Mouse (Mus musculus) limb, embryonic 14.5 days (tissue): ENCODE data around the gene Zfp383. TPM values are rescaled to one million over a fixed set of nuclear protein-coding genes. Genes with fewer than 3 reads are reported as not detected.
"Not testable (repeated sequence)": the region's sequence is repeated elsewhere in the genome, so short reads cannot be mapped to it uniquely, and the experiment has no call there.

Experiments
- ATAC-seq: fragments of 200-750 bp; cut with Nextera tagmentation; 2 replicates; pipeline ENCODE4 v1.8.0; 2017; ENCODE audit warnings: low read depth, moderate number of reproducible peaks, moderate TSS enrichment; ENCODE audit not compliant: low FRiP score
- DNase-seq: peaks from one replicate; pipeline ENCODE4 v3.0.0-alpha.2; 2015; ENCODE audit warnings: low spot score
- H3K27ac ChIP-seq: fragments of 300-500 bp; sonication (generic); replicated peaks from 2 replicates; pipeline ENCODE4 v1.5.1; 2014; ENCODE audit warnings: low read depth, mild to moderate bottlenecking, low read length, moderate library complexity, mixed read lengths
- H3K27me3 ChIP-seq: fragments of 300-500 bp; sonication (generic); 2 replicates; pipeline ENCODE4 v1.6.1; 2014; ENCODE audit warnings: low read length, mixed read lengths; ENCODE audit not compliant: control insufficient read depth, insufficient read depth
- H3K36me3 ChIP-seq: fragments of 300-500 bp; sonication (generic); 2 replicates; pipeline ENCODE4 v1.6.1; 2014; ENCODE audit warnings: mild to moderate bottlenecking, low read length, moderate library complexity, mixed read lengths; ENCODE audit not compliant: control insufficient read depth, insufficient read depth
- H3K4me1 ChIP-seq: fragments of 300-500 bp; sonication (generic); 2 replicates; pipeline ENCODE4 v1.6.1; 2014; ENCODE audit warnings: antibody characterized with exemption, low read length, mixed read lengths; ENCODE audit not compliant: control insufficient read depth, insufficient read depth
- H3K4me2 ChIP-seq: fragments of 300-500 bp; sonication (generic); replicated peaks from 2 replicates; pipeline ENCODE4 v1.6.1; 2014; ENCODE audit warnings: low read depth, mild to moderate bottlenecking, low read length, moderate library complexity; ENCODE audit not compliant: severe bottlenecking
- H3K4me3 ChIP-seq: fragments of 300-500 bp; sonication (generic); replicated peaks from 2 replicates; pipeline ENCODE4 v1.5.1; 2014; ENCODE audit warnings: low read length
- H3K9ac ChIP-seq: fragments of 300-500 bp; sonication (generic); 2 replicates; pipeline ENCODE4 v1.6.1; 2014; ENCODE audit warnings: mild to moderate bottlenecking, low read depth, low read length, moderate library complexity; ENCODE audit not compliant: severe bottlenecking
- H3K9me3 ChIP-seq: fragments of 300-500 bp; sonication (generic); 2 replicates; pipeline ENCODE4 v1.6.1; 2016; ENCODE audit warnings: low read length; ENCODE audit not compliant: control insufficient read depth
- POLR2A ChIP-seq: fragments of 200-500 bp; IDR thresholded peaks from 2 replicates; pipeline ENCODE4 v1.8.0; 2012; ENCODE audit warnings: inconsistent platforms, mild to moderate bottlenecking, moderate library complexity, borderline replicate concordance; ENCODE audit not compliant: insufficient read depth, insufficient read length; ENCODE audit errors: extremely low read depth
- WGBS: fragments of 180-500 bp; shearing (Covaris S2); extraction: QIAGEN DNeasy Blood & Tissue Kit; methylation state at CpG from one replicate; pipeline ENCODE4 v1.1.7; 2014; 5-methylcytosine and 5-hydroxymethylcytosine counted together
- polyA plus RNA-seq, 2 experiments: library from polyadenylated mRNA; depleted of rRNA in 1 of 2; stranded (reverse) in 1 of 2; unstranded in 1 of 2; fragments of >200 nt; fragmentation: Nextera tagmentation in 1 of 2; extraction: Ambion mirVana in 1 of 2; gene quantifications; 2 replicates each; pipeline versions ENCODE4 v1.2.1 to v1.2.3; 2012 to 2014

The Zfp383 gene
- polyA plus RNA-seq, 2 experiments: 9.5 to 13.9 TPM

GRCm38 (mm10) chr7:29953513-29954401, 45.7 kb downstream of the Zfp383 start, which contains the start of gene Zfp74:
Gene Zfp74 (minus strand): TSS chr7:29954089.
- under 1% methylated on average over 52 of the region's 52 CpGs for WGBS
- TF ChIP-seq POLR2A: 0 out of 2 replicates have a peak, but pooled peaks have one; percentile 58
- peak within 1 kb of the TSS; percentile 94 for H3K27ac ChIP-seq
- peaks cover 17% of the 10 kb centered on the region for H3K36me3 ChIP-seq
- peak within 1 kb of the TSS; percentile 49 for H3K4me2 ChIP-seq
- H3K4me3 ChIP-seq: peak within 1 kb of the TSS; percentile 62
- 0 out of 2 replicates have a peak, but pooled peaks cover 4% of the 10 kb centered on the region for H3K4me1 ChIP-seq
- ATAC-seq (peak; percentile 88), DNase-seq (peak; percentile 89)
- peak within 1 kb of the TSS; percentile 90 for H3K9ac ChIP-seq
- H3K27me3 ChIP-seq: no peaks in the 10 kb centered on the region
- H3K9me3 ChIP-seq: no peaks in the 10 kb centered on the region

- Histone ChIP-seq H3K36me3 (peaks cover 10% of the 10 kb centered on the region), H3K4me2 (peak overlapping the region; percentile 49), H3K9me3 (no peaks in the 10 kb centered on the region), H3K4me3 (no peak overlapping the region), H3K9ac (0 out of 2 replicates have a peak overlapping the region, but pooled peaks have one; percentile 90), H3K4me1 (0 out of 2 replicates have a peak, but pooled peaks cover 4% of the 10 kb centered on the region), H3K27me3 (no peaks in the 10 kb centered on the region), H3K27ac (no peak overlapping the region)
- peak; percentile 55 for DNase-seq
- TF ChIP-seq POLR2A: no peak
- WGBS: 29% methylated on average over 4 of the region's 4 CpGs
- ATAC-seq: no peak
Observed at GRCm38 (mm10) chr7:29954731-29955130, 46.7 kb downstream of the Zfp383 start.

- no peak for TF ChIP-seq POLR2A
- Histone ChIP-seq H3K4me2 (no peak overlapping the region), H3K9ac (no peak overlapping the region), H3K4me1 (0 out of 2 replicates have a peak, but pooled peaks cover 4% of the 10 kb centered on the region), H3K27ac (no peak overlapping the region), H3K27me3 (no peaks in the 10 kb centered on the region), H3K9me3 (no peaks in the 10 kb centered on the region), H3K4me3 (no peak overlapping the region), H3K36me3 (no peaks in the 10 kb centered on the region)
- 69% methylated on average over 8 of the region's 10 CpGs for WGBS
- DNase-seq: no peak
- no peak for ATAC-seq
Observed at GRCm38 (mm10) chr7:29956257-29956656, 48.2 kb downstream of the Zfp383 start.

GRCm38 (mm10) chr7:29958125-29958724, 50.2 kb downstream of the Zfp383 start:
- Histone ChIP-seq H3K4me3 (no peak overlapping the region), H3K36me3 (no peaks in the 10 kb centered on the region), H3K27me3 (no peaks in the 10 kb centered on the region), H3K9ac (no peak overlapping the region), H3K4me1 (0 out of 2 replicates have a peak, but pooled peaks cover 4% of the 10 kb centered on the region), H3K27ac (no peak overlapping the region), H3K9me3 (no peaks in the 10 kb centered on the region), H3K4me2 (no peak overlapping the region)
- no peak for TF ChIP-seq POLR2A
- no peak for ATAC-seq
- DNase-seq: no peak
- WGBS: 85% methylated on average over 11 of the region's 11 CpGs

GRCm38 (mm10) chr7:29959004-29959403, 51.0 kb downstream of the Zfp383 start:
- H3K27ac ChIP-seq: no peak overlapping the region
- DNase-seq: no peak
- WGBS: 60% methylated on average over 3 of the region's 3 CpGs
- no peaks in the 10 kb centered on the region for H3K9me3 ChIP-seq
- 0 out of 2 replicates have a peak, but pooled peaks cover 4% of the 10 kb centered on the region for H3K4me1 ChIP-seq
- no peak for ATAC-seq
- no peak overlapping the region for H3K4me3 ChIP-seq
- TF ChIP-seq POLR2A: no peak
- no peak overlapping the region for H3K9ac ChIP-seq
- H3K4me2 ChIP-seq: no peak overlapping the region
- no peaks in the 10 kb centered on the region for H3K27me3 ChIP-seq
- H3K36me3 ChIP-seq: no peaks in the 10 kb centered on the region

- not testable (repeated sequence) for H3K36me3 ChIP-seq, H3K4me3 ChIP-seq, H3K9me3 ChIP-seq, H3K4me1 ChIP-seq, H3K27ac ChIP-seq, ATAC-seq, H3K27me3 ChIP-seq, H3K9ac ChIP-seq, DNase-seq, H3K4me2 ChIP-seq
- 54% methylated on average over 31 of the region's 39 CpGs for WGBS
Observed at GRCm38 (mm10) chr7:29965115-29965810, 57.2 kb downstream of the Zfp383 start.
